Mouse (Mus musculus) right cerebral cortex, postnatal 10 days (tissue): ENCODE data around the gene Galnt9.

ENCODE experiments used
- DNase-seq, 2 experiments: peaks; one replicate each; pipeline ENCODE4 v3.0.0; 2021; ENCODE audit warnings: low spot score in 2 of 2

Gene Galnt9

DNA sequence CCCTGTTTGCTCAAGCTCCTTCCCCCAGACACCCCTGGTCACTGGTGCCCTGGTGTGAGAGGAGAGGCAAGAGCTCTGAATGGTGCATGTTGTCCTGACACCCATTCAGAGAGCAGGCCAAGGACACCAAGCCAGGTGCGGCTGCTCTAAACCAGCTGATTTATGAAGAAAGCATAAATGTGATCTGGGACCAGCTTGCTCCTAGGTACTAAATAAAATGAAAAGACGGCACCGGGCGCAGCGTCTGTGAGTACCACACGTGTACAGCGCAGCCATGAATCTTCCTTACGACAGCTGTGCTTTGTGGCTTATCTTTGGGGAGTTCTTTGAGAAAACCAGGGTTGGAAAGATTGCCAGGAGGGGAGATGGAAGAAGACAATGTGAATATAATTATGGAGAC lies 8.2 kb upstream of the Galnt9 start:
- DNase-seq, result no peak

GRCm38 (mm10) chr5:110540947-110541346 lies 3.2 kb upstream of the Galnt9 start:
- no peak for DNase-seq

DNA sequence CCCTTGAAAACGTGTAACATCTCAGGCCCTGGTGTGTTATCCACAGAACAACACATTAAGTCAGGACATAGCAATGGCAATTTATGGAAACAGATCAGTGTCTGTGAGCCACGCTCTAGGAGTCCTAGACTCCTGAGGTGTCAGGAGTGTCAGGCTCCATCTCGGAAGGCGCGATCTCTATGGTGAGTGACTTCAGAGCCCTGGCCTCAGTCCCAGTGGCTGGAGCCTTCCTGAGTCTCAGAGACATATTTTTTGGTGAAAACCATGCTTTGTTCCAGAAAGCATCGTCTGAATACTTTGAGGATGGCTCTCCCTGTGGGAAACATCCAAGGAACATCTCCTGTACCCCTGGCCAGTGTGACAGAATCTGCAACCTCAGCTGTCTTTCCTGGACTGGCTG lies 2.7 kb upstream of the Galnt9 start:
- no peak for DNase-seq

GRCm38 (mm10) chr5:110544691-110545069 lies 525 bp downstream of the Galnt9 start:
- DNase-seq, result no peak

GRCm38 (mm10) chr5:110545311-110545710 lies 1.2 kb downstream of the Galnt9 start:
- DNase-seq, result no peak

GRCm38 (mm10) chr5:110546136-110546535 lies 2.0 kb downstream of the Galnt9 start:
- no peak for DNase-seq

DNA sequence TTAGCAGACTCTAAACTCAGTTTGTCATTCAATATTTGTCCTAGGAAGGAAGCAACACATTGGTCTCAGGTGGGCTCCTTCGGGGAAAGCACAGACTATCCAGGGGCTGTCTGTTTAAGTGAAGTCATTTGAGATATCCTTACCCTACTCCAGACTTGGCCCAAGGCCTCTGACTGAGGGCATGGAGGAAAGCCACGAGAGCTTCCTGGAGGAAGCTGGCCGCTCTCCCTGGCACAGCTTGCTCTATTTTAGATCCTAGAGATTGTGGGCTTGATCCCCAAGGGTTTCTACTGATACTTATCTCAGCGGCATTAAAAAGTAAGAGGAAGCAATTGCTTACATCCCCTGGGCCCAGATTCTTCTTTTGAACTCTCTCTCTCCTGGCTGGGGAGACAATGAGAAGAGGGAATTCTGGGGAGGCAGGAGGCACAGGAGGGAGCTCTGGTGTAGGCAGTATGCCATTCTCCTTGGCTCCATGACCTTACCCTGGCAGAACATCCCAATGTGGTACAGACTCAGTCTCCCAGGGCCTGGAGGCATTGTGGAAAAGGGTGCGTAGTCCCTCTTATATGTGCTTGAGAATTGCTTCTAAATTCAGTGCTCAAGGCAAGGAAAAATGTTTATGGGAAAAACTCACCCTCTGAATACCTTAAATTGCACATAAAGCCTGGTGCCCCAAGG lies 2.7 kb downstream of the Galnt9 start:
- DNase-seq, result no peak

- DNase-seq, result no peak
Measured at GRCm38 (mm10) chr5:110548446-110548845, 4.3 kb downstream of the Galnt9 start.

- no peak for DNase-seq
Measured at GRCm38 (mm10) chr5:110550189-110550588, 6.0 kb downstream of the Galnt9 start.

GRCm38 (mm10) chr5:110550841-110551240 lies 6.7 kb downstream of the Galnt9 start:
- no peak for DNase-seq

GRCm38 (mm10) chr5:110552005-110552404 lies 7.8 kb downstream of the Galnt9 start:
- DNase-seq, result no peak

DNA sequence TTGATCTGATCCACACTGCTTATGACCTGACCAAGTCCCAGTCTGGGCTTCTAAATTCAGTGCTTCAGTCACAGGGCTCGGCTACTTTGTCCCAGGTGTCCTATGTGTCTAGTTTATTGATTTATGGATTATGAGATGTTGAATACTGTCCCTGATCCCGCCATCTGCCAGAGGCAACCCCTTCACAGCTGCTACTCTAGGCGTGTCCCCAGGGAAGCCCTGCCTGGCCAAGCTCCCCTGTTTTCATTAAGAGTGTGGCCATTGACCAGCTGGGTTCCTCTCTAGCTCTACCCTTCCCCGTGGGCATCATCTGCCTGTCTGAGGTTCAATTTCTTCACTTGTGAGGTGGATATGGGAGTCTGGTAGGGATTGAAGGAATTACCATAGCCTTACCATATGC lies 9.2 kb downstream of the Galnt9 start:
- no peak for DNase-seq

- no peak for DNase-seq
Measured at GRCm38 (mm10) chr5:110555198-110555597, 11.0 kb downstream of the Galnt9 start.

DNA sequence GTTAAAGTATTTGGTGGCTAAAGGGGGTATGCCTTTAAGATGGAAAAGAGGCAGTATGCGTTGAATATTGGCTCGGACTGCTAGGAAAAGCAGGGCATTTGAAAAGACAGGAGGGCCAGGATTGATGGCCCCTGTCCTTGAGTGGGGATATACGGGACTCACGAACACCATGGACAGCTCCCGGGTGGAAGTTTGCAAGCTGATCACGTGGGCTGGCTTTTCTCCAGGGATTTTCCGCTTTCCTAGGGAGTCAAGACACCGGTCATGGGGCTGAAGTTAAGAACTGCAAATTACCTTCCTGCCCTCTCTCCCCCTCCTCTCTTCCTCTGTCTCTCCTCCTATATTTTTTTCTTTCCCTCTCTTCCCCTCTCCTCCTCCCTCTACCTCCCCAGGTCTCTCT lies 14.2 kb downstream of the Galnt9 start:
- peak in 1 of 2 experiments; percentile 62 for DNase-seq

DNA sequence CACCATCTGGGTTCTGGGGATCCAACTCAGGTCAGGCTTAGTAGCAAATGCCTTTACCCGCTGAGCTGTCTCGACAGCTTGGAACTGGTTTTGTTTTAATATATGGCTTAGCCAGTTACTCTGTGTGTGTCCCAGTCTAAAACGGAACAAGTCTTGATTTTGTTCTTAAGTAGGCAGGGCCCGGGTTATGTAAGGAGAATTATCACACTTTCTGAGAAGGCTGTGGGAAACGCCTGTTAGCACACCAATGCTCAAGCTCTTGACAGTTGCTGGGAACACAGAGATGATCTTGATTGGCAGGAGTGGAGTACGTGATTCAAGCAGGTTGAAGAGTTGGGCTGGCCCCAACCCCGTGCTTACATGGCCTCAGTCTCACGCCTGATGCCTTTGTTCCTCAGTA lies 15.5 kb downstream of the Galnt9 start:
- DNase-seq, result no peak

GRCm38 (mm10) chr5:110562741-110563326 lies 18.7 kb downstream of the Galnt9 start:
- peak; percentile 92 to 94 for DNase-seq

- DNase-seq, result no peak
Measured at GRCm38 (mm10) chr5:110564986-110565644, 21.0 kb downstream of the Galnt9 start.

GRCm38 (mm10) chr5:110567547-110567946 lies 23.4 kb downstream of the Galnt9 start:
- DNase-seq, result no peak

GRCm38 (mm10) chr5:110574888-110575287 lies 30.7 kb downstream of the Galnt9 start:
- DNase-seq, result no peak

DNA sequence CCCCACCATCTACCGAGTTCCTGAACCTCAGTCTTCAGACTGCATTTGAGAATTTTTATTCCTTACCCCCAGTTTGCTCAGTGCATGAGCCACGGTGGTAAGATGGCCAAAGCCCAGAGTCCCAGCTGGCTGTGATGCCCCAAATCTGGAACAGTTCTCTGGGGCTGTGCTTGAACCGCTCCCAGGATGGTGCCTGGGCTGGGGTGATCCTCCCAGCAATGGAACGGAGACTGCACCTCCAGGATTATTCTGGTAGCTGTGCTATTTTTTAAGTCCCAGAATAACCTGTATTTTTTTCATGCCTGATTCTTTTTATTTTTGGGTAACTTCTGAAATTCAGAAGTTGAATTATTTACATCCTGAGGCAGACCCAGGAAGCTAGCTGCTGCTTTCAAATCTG lies 35.1 kb downstream of the Galnt9 start:
- DNase-seq, result no peak

DNA sequence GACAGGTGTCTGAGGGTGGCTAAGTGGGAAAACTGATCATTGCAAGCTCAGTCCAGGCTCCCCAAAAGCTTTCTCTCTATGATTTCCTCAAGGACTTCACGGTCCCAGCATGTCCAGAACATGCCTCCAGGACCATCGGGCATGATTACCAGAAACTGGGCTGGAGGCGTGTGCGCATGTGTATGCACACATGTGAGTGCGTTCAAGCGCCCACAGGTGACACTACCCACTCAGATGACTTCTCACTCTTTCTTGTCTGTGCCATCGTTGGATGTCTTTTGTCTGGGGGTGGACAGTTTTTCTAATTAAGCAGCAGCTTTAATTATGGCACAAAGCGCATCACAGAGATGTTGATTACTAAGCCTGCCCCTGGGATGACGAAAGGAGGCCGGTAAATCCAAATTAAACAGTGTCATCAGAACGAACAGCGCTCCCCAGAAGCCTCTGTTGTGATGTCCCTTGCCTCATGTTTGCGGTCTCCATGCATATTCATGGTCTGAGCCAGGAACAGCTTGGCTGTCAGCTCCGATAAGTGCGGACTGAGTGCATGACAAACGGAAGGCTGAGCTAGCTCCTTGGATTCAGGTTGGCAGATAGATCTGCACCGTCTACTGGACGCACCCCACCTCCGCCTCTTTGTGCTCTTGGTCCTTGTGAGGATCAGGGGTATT lies 36.5 kb downstream of the Galnt9 start:
- DNase-seq, result peak; percentile 48 to 72

- no peak for DNase-seq
Measured at GRCm38 (mm10) chr5:110582647-110583538, 38.7 kb downstream of the Galnt9 start.
